ENCODE assay signal across 7 mouse cellular contexts in genomic region chr17:47174748-47175215, GRCm38 (mm10).
DNase-seq lines count a peak whose midpoint lies in the region; ATAC-seq and TF ChIP-seq lines count a peak whose summit lies in the region.

No protein-coding gene starts in this region.

- 0 out of 2 replicates have a peak overlapping the region, but pooled peaks have one; percentile 25 for H3K9ac ChIP-seq in ES-Bruce4 (ENCODE audit: low read depth, poor library complexity, severe bottlenecking)
- H3K9ac ChIP-seq in liver, embryonic 16.5 days (ENCODE audit: low read depth, low read length): no peak overlapping the region
- no peak overlapping the region for H3K9ac ChIP-seq in midbrain, embryonic 16.5 days (ENCODE audit: low read depth, low read length)

- H3K27ac ChIP-seq in ES-Bruce4 (ENCODE audit: insufficient read depth, low read length): no peak overlapping the region
- no peak overlapping the region for H3K27ac ChIP-seq in liver, embryonic 16.5 days (ENCODE audit: low read length)
- H3K27ac ChIP-seq in midbrain, embryonic 16.5 days (ENCODE audit: low read length): no peak overlapping the region

- peak; percentile 90 to 94 for DNase-seq in adrenal gland, adult (ENCODE audit: inconsistent age in 2 of 2, low spot score in 1 of 2)
- peak; percentile 72 for DNase-seq in kidney, adult 9 months
- peak; percentile 62 for DNase-seq in right cerebral cortex, postnatal 25 days

- no peak for TF ChIP-seq CTCF in ES-Bruce4 (IDR thresholded peaks at IDR 0.05; ENCODE audit: low read depth, low read length)

- H3K27me3 ChIP-seq in ES-Bruce4 (ENCODE audit: control insufficient read depth, insufficient read depth, low read length, poor library complexity, severe bottlenecking): no peaks in the 10 kb centered on the region
- no peaks in the 10 kb centered on the region for H3K27me3 ChIP-seq in liver, embryonic 16.5 days (ENCODE audit: control insufficient read depth, insufficient read depth, low read depth, low read length)
- H3K27me3 ChIP-seq in midbrain, embryonic 16.5 days (ENCODE audit: control insufficient read depth, insufficient read depth, low read depth, low read length): no peaks in the 10 kb centered on the region

- 12% methylated on average over 12 of the region's 12 CpGs for WGBS in liver, embryonic 16.5 days (ENCODE audit: insufficient replicate concordance)
- 86% methylated on average over 12 of the region's 12 CpGs for WGBS in midbrain, embryonic 16.5 days

- peak; percentile 78 for ATAC-seq in granulocyte monocyte progenitor cell, adult 5-6 weeks (replicated peaks; ENCODE audit: poor library complexity, severe bottlenecking)
- ATAC-seq in liver, embryonic 16.5 days (ENCODE audit: low read depth): peak; percentile 74
- no peak for ATAC-seq in midbrain, embryonic 16.5 days

- no peaks in the 10 kb centered on the region for H3K9me3 ChIP-seq in ES-Bruce4 (replicated peaks; ENCODE audit: control insufficient read depth, insufficient read depth, low read length, poor library complexity, severe bottlenecking)
- no peaks in the 10 kb centered on the region for H3K9me3 ChIP-seq in liver, embryonic 16.5 days (replicated peaks; ENCODE audit: control insufficient read depth, low read length)
- no peaks in the 10 kb centered on the region for H3K9me3 ChIP-seq in midbrain, embryonic 16.5 days (replicated peaks; ENCODE audit: control insufficient read depth, low read length, poor library complexity, severe bottlenecking)

- H3K36me3 ChIP-seq in ES-Bruce4 (ENCODE audit: control insufficient read depth, insufficient read depth, low read length, poor library complexity, severe bottlenecking): no peaks in the 10 kb centered on the region
- H3K36me3 ChIP-seq in liver, embryonic 16.5 days (ENCODE audit: control insufficient read depth, insufficient read depth): no peaks in the 10 kb centered on the region
- H3K36me3 ChIP-seq in midbrain, embryonic 16.5 days (ENCODE audit: control insufficient read depth, insufficient read depth, low read length): no peaks in the 10 kb centered on the region

- peak overlapping the region; percentile 43 for H3K4me3 ChIP-seq in ES-Bruce4 (ENCODE audit: low read depth, low read length)
- H3K4me3 ChIP-seq in liver, embryonic 16.5 days (ENCODE audit: low read depth, low read length): peak overlapping the region; percentile 44
- no peak overlapping the region; the same call in 1 of the 2 replicates for H3K4me3 ChIP-seq in midbrain, embryonic 16.5 days (ENCODE audit: low read depth, low read length)

- H3K4me2 ChIP-seq in liver, embryonic 16.5 days (ENCODE audit: low read depth, low read length): peak overlapping the region; percentile 15
- H3K4me2 ChIP-seq in midbrain, embryonic 16.5 days (ENCODE audit: low read length): no peak overlapping the region

- TF ChIP-seq EP300 in ES-Bruce4 (IDR thresholded peaks at IDR 0.05; ENCODE audit: insufficient read depth, low read depth, low read length): no peak

- TF ChIP-seq POLR2A in ES-Bruce4 (IDR thresholded peaks at IDR 0.05; ENCODE audit: insufficient read depth, low read length): no peak

- peaks cover 3% of the 10 kb centered on the region for H3K4me1 ChIP-seq in ES-Bruce4 (ENCODE audit: control insufficient read depth, insufficient read depth, low read length)
- no peaks in the 10 kb centered on the region for H3K4me1 ChIP-seq in liver, embryonic 16.5 days (ENCODE audit: control insufficient read depth, low read depth, low read length)
- H3K4me1 ChIP-seq in midbrain, embryonic 16.5 days (ENCODE audit: control insufficient read depth, insufficient read depth, low read length): peaks cover 16% of the 10 kb centered on the region; the same call in 1 of the 2 replicates
